ENCODE assay signal across 8 mouse cellular contexts in genomic region chr8:105269075-105269458, GRCm38 (mm10). TPM values are rescaled to one million over a fixed set of nuclear protein-coding genes. Genes with fewer than 3 reads are reported as not detected.
DNase-seq lines count a peak whose midpoint lies in the region; ATAC-seq and TF ChIP-seq lines count a peak whose summit lies in the region.

No protein-coding gene starts in this region.

- TF ChIP-seq POLR2A in embryonic fibroblast, embryonic 13.5 days (IDR thresholded peaks at IDR 0.05; ENCODE audit: low read depth, low read length): no peak

- peaks cover 23% of the 10 kb centered on the region for H3K4me1 ChIP-seq in heart, embryonic 11.5 days (ENCODE audit: control insufficient read depth, insufficient read depth, low read length)
- H3K4me1 ChIP-seq in embryonic fibroblast, embryonic 13.5 days (ENCODE audit: control insufficient read depth, insufficient read depth, low read length): no peaks in the 10 kb centered on the region
- peaks cover 14% of the 10 kb centered on the region for H3K4me1 ChIP-seq in midbrain, embryonic 14.5 days (ENCODE audit: control insufficient read depth, insufficient read depth, low read length)

- H3K4me2 ChIP-seq in heart, embryonic 11.5 days: peak overlapping the region; percentile 74
- peak overlapping the region; percentile 78 for H3K4me2 ChIP-seq in midbrain, embryonic 14.5 days (ENCODE audit: low read length)

- WGBS in heart, embryonic 11.5 days (ENCODE audit: insufficient replicate concordance): 2% methylated on average over 10 of the region's 10 CpGs
- WGBS in midbrain, embryonic 14.5 days: under 1% methylated on average over 10 of the region's 10 CpGs

- H3K4me3 ChIP-seq in heart, embryonic 11.5 days (ENCODE audit: low read depth, low read length): peak overlapping the region; percentile 48
- H3K4me3 ChIP-seq in embryonic fibroblast, embryonic 13.5 days (ENCODE audit: insufficient read depth, low read length): peak overlapping the region; percentile 23
- peak overlapping the region; percentile 44 for H3K4me3 ChIP-seq in midbrain, embryonic 14.5 days (replicated peaks; ENCODE audit: low read depth, low read length)

- peaks cover 82% of the 10 kb centered on the region for H3K27me3 ChIP-seq in heart, embryonic 11.5 days (ENCODE audit: control insufficient read depth, insufficient read depth, low read length)
- H3K27me3 ChIP-seq in midbrain, embryonic 14.5 days (ENCODE audit: control insufficient read depth, insufficient read depth, low read length): peaks cover 99% of the 10 kb centered on the region

- peaks cover 5% of the 10 kb centered on the region; the same call in 1 of the 2 replicates for H3K9me3 ChIP-seq in heart, embryonic 11.5 days (replicated peaks; ENCODE audit: control insufficient read depth, low read length)
- no peaks in the 10 kb centered on the region for H3K9me3 ChIP-seq in midbrain, embryonic 14.5 days (ENCODE audit: control insufficient read depth, low read length)

- no peak for ATAC-seq in heart, embryonic 11.5 days (replicated peaks; ENCODE audit: insufficient number of reproducible peaks, low FRiP score, low TSS enrichment)
- ATAC-seq in midbrain, embryonic 14.5 days (ENCODE audit: low FRiP score, low TSS enrichment): peak; percentile 10; the same call in 1 of the 2 replicates

- TF ChIP-seq CTCF in embryonic fibroblast, embryonic 13.5 days (IDR thresholded peaks at IDR 0.05; ENCODE audit: borderline replicate concordance, insufficient read depth, low read length): no peak

- no peak for DNase-seq in heart, adult 9 months (ENCODE audit: low spot score in 2 of 2)
- peak; percentile 29 to 59 for DNase-seq in kidney, postnatal 4 days
- no peak for DNase-seq in midbrain, embryonic 14.5 days
- no peak for DNase-seq in right cerebral cortex, postnatal 36 days (ENCODE audit: low spot score in 2 of 2)
- no peak for DNase-seq in adrenal gland, adult (ENCODE audit: inconsistent age in 2 of 2, low spot score in 1 of 2)
- no peak for DNase-seq in urinary bladder, postnatal 4 days (ENCODE audit: low spot score in 2 of 2)

- H3K36me3 ChIP-seq in heart, embryonic 11.5 days (ENCODE audit: control insufficient read depth, insufficient read depth, low read length): no peaks in the 10 kb centered on the region
- no peaks in the 10 kb centered on the region for H3K36me3 ChIP-seq in midbrain, embryonic 14.5 days (ENCODE audit: control insufficient read depth, insufficient read depth, low read length)

- H3K27ac ChIP-seq in heart, embryonic 11.5 days (ENCODE audit: low read depth, low read length): no peak overlapping the region
- peak overlapping the region; percentile 12; the same call in 1 of the 2 replicates for H3K27ac ChIP-seq in embryonic fibroblast, embryonic 13.5 days (ENCODE audit: insufficient read depth, low read length)
- 0 out of 2 replicates have a peak overlapping the region, but pooled peaks have one; percentile 49 for H3K27ac ChIP-seq in midbrain, embryonic 14.5 days (replicated peaks; ENCODE audit: low read depth, low read length)

- peak overlapping the region; percentile 58; the same call in 1 of the 2 replicates for H3K9ac ChIP-seq in heart, embryonic 11.5 days (ENCODE audit: low read depth, low read length)
- peak overlapping the region; percentile 55 for H3K9ac ChIP-seq in midbrain, embryonic 14.5 days (replicated peaks; ENCODE audit: low read length)

RNA-seq across cellular contexts. Expression of gene Hsf4, which starts 0.5 kb away (rescaled TPM):
- polyA plus RNA-seq in heart, embryonic 11.5 days (2014; fragmentation: Nextera tagmentation; extraction: Ambion mirVana): not detected in 2 replicates
- 1.2 and 1.7 TPM in 2 replicates for polyA plus RNA-seq in embryonic fibroblast, embryonic 13.5 days (2011; ENCODE audit: insufficient read length, low read depth, missing spikeins)
- 0.14 and 0.35 TPM in 2 replicates for polyA plus RNA-seq in midbrain, embryonic 14.5 days (2014; fragmentation: Nextera tagmentation; extraction: Ambion mirVana)

RNA-seq across cellular contexts. Expression of gene Fbxl8, which starts 4.6 kb away (rescaled TPM):
- 2.3 and 2.8 TPM in 2 replicates for polyA plus RNA-seq in heart, embryonic 11.5 days (2014; fragmentation: Nextera tagmentation; extraction: Ambion mirVana)
- 3.9 and 4.3 TPM in 2 replicates for polyA plus RNA-seq in embryonic fibroblast, embryonic 13.5 days (2011; ENCODE audit: insufficient read length, low read depth, missing spikeins)
- 0.72 and 0.96 TPM in 2 replicates for polyA plus RNA-seq in midbrain, embryonic 14.5 days (2014; fragmentation: Nextera tagmentation; extraction: Ambion mirVana)

RNA-seq across cellular contexts. Expression of gene Tradd, which starts 4.7 kb away (rescaled TPM):
- 14.3 and 17.0 TPM in 2 replicates for polyA plus RNA-seq in heart, embryonic 11.5 days (2014; fragmentation: Nextera tagmentation; extraction: Ambion mirVana)
- 12.5 and 15.0 TPM in 2 replicates for polyA plus RNA-seq in embryonic fibroblast, embryonic 13.5 days (2011; ENCODE audit: insufficient read length, low read depth, missing spikeins)
- 13.5 and 15.0 TPM in 2 replicates for polyA plus RNA-seq in midbrain, embryonic 14.5 days (2014; fragmentation: Nextera tagmentation; extraction: Ambion mirVana)

RNA-seq across cellular contexts. Expression of gene Nol3, which starts 6.9 kb away (rescaled TPM):
- 1.8 and 2.0 TPM in 2 replicates for polyA plus RNA-seq in heart, embryonic 11.5 days (2014; fragmentation: Nextera tagmentation; extraction: Ambion mirVana)
- polyA plus RNA-seq in embryonic fibroblast, embryonic 13.5 days (2011; ENCODE audit: insufficient read length, low read depth, missing spikeins): 3.0 and 3.4 TPM in 2 replicates
- polyA plus RNA-seq in midbrain, embryonic 14.5 days (2014; fragmentation: Nextera tagmentation; extraction: Ambion mirVana): 3.0 and 4.2 TPM in 2 replicates

RNA-seq across cellular contexts. Expression of gene B3gnt9, which starts 14.1 kb away (rescaled TPM):
- 8.6 and 10.0 TPM in 2 replicates for polyA plus RNA-seq in heart, embryonic 11.5 days (2014; fragmentation: Nextera tagmentation; extraction: Ambion mirVana)
- 25.8 and 33.2 TPM in 2 replicates for polyA plus RNA-seq in embryonic fibroblast, embryonic 13.5 days (2011; ENCODE audit: insufficient read length, low read depth, missing spikeins)
- polyA plus RNA-seq in midbrain, embryonic 14.5 days (2014; fragmentation: Nextera tagmentation; extraction: Ambion mirVana): 3.2 and 5.6 TPM in 2 replicates

Comparison
In these comparisons a context has a peak if more than half of its experiments do, and no peak if none do; other contexts are left out.
1. DNase-seq: peak in kidney, postnatal 4 days (2 of 2); none in heart, adult 9 months (0 of 2), midbrain, embryonic 14.5 days (single experiment), right cerebral cortex, postnatal 36 days (0 of 2), adrenal gland, adult (0 of 2) and urinary bladder, postnatal 4 days (0 of 2).
2. Peak in every context shown above with its lines, with median percentiles within 50 percentile points of each other: H3K4me3 ChIP-seq.